Mouse (Mus musculus): Measurements from ENCODE around the gene Rpl38. TPM values are rescaled to one million over a fixed set of nuclear protein-coding genes. Genes with fewer than 3 reads are reported as not detected.

Gene Rpl38
- polyA plus RNA-seq, 2 experiments: 926 to 1,654 TPM

DNA sequence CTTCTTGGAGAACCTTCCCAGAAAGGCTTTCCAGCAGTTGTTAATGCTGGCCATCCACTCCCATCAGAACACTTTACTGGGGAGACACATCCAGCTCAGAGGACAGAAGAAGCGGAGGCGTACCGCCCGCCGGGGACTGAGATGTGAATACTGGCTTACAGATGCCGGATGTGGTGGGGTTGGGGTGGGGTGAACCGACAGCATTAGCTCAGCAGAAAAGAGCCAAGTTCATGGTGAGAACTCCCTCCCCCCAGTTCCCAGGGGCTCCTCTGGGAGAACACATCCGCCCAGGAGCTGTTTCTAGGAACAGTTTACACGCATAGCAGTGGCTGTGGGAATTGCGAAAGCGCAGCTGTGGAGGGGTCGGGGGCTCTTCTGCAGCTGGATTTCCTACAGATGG is 31.2 kb downstream of the Rpl38 start:
- Histone ChIP-seq H3K4me3 (ENCODE audit: insufficient read depth in 1 of 2, low read depth in 2 of 2, low read length in 2 of 2) (no peak overlapping the region), H3K4me2 (ENCODE audit: low read depth) (no peak overlapping the region)
- DNase-seq (ENCODE audit: low read depth in 3 of 3, low spot score in 3 of 3): no peak

DNA sequence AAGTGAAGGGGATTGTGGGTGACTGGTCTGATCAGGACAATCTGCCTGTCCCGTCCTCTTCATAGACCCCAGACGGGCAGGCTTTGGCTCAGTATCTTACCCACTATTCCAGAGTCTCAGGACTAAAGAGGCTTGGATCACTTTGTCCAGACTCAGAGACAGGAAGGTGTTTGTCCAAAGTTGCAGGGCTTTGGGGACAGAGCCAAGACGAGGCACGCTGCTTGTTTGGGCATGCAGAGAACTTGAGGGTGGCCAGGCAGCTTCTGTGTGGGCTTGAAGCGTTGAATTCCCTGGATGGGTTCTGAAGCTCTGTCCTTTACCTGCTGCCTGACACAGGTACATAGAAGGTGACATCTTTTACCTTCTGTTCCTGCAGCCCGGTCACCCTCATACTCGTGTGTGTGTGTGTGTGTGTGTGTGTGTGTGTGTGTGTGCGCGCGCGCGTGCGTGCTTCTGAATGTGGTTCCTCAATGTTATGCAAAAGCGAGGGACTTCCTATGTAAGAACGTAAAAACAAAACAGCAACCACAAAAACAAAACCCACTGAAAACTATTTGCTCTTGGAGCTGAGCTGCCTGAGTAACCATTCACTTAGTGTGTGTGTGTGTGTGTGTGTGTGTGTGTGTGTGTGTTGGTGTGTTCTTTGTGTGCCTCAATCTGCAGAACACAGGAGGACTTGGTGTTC is 34.1 kb downstream of the Rpl38 start:
- Histone ChIP-seq H3K36me3 (replicated peaks; ENCODE audit: control insufficient read depth, insufficient read depth, low read depth) (no peaks in the 10 kb centered on the region), H3K27ac (no peak overlapping the region), H3K9me3 (ENCODE audit: control insufficient read depth, low read length) (no peaks in the 10 kb centered on the region), H3K27me3 (ENCODE audit: control insufficient read depth, insufficient read depth, low read length) (no peaks in the 10 kb centered on the region), H3K4me3 (ENCODE audit: insufficient read depth in 1 of 2, low read depth in 2 of 2, low read length in 2 of 2) (no peak overlapping the region), H3K4me1 (replicated peaks; ENCODE audit: control insufficient read depth in 2 of 2, insufficient read depth in 2 of 2, low read length in 1 of 2) (no peaks in the 10 kb centered on the region), H3K9ac (replicated peaks) (no peak overlapping the region), H3K4me2 (ENCODE audit: low read depth) (no peak overlapping the region)
- no peak for TF ChIP-seq EP300 (IDR thresholded peaks at IDR 0.05; ENCODE audit: low read depth)
- TF ChIP-seq CTCF (IDR thresholded peaks at IDR 0.05; ENCODE audit: low read depth): no peak
- ATAC-seq (ENCODE audit: insufficient read depth) (no peak), DNase-seq (ENCODE audit: low read depth in 3 of 3, low spot score in 3 of 3) (no peak)
- 70% methylated on average over 15 of the region's 15 CpGs for WGBS (ENCODE audit: insufficient replicate concordance)

More for the DNA sequence above, 31.2 kb downstream of the Rpl38 start:
- 60% methylated on average over 12 of the region's 12 CpGs for WGBS (ENCODE audit: insufficient replicate concordance)
- no peak for ATAC-seq (ENCODE audit: insufficient read depth)
- H3K9me3 ChIP-seq (ENCODE audit: control insufficient read depth, low read length): no peaks in the 10 kb centered on the region
- no peak overlapping the region for H3K9ac ChIP-seq (replicated peaks)
- no peaks in the 10 kb centered on the region for H3K27me3 ChIP-seq (ENCODE audit: control insufficient read depth, insufficient read depth, low read length)
- no peak for TF ChIP-seq EP300 (IDR thresholded peaks at IDR 0.05; ENCODE audit: low read depth)
- TF ChIP-seq CTCF (IDR thresholded peaks at IDR 0.05; ENCODE audit: low read depth): no peak
- H3K4me1 ChIP-seq (replicated peaks; ENCODE audit: control insufficient read depth in 2 of 2, insufficient read depth in 2 of 2, low read length in 1 of 2): no peaks in the 10 kb centered on the region
- H3K36me3 ChIP-seq (replicated peaks; ENCODE audit: control insufficient read depth, insufficient read depth, low read depth): no peaks in the 10 kb centered on the region
- H3K27ac ChIP-seq: no peak overlapping the region

DNA sequence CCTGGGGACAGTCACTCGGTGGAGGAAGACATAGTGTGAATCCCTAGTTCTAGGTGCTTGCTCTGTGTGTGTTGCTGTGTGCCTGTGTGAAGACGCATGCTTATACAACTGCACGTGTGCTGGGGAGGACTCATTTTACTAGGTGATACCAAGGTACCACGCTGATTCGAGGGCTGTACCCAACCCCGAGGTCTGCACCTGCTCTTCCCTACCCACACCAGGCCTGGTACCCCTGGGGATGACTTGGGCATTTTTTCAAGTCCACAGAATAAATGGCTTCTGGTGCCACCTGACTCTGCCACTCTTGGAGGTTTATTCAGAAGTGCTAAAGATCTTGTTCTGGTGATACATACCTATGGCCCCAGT is 34.7 kb downstream of the Rpl38 start:
- DNase-seq (ENCODE audit: low read depth in 3 of 3, low spot score in 3 of 3) (no peak), ATAC-seq (ENCODE audit: insufficient read depth) (no peak)
- no peak overlapping the region for H3K4me3 ChIP-seq (ENCODE audit: insufficient read depth in 1 of 2, low read depth in 2 of 2, low read length in 2 of 2)
- TF ChIP-seq CTCF (IDR thresholded peaks at IDR 0.05; ENCODE audit: low read depth) (no peak), EP300 (IDR thresholded peaks at IDR 0.05; ENCODE audit: low read depth) (no peak)
- no peak overlapping the region for H3K27ac ChIP-seq
- H3K9ac ChIP-seq (replicated peaks): no peak overlapping the region
- WGBS (ENCODE audit: insufficient replicate concordance): 69% methylated on average over 6 of the region's 6 CpGs
- no peak overlapping the region for H3K4me2 ChIP-seq (ENCODE audit: low read depth)
- no peaks in the 10 kb centered on the region for H3K9me3 ChIP-seq (ENCODE audit: control insufficient read depth, low read length)
- no peaks in the 10 kb centered on the region for H3K4me1 ChIP-seq (replicated peaks; ENCODE audit: control insufficient read depth in 2 of 2, insufficient read depth in 2 of 2, low read length in 1 of 2)
- no peaks in the 10 kb centered on the region for H3K36me3 ChIP-seq (replicated peaks; ENCODE audit: control insufficient read depth, insufficient read depth, low read depth)
- H3K27me3 ChIP-seq (ENCODE audit: control insufficient read depth, insufficient read depth, low read length): no peaks in the 10 kb centered on the region

DNA sequence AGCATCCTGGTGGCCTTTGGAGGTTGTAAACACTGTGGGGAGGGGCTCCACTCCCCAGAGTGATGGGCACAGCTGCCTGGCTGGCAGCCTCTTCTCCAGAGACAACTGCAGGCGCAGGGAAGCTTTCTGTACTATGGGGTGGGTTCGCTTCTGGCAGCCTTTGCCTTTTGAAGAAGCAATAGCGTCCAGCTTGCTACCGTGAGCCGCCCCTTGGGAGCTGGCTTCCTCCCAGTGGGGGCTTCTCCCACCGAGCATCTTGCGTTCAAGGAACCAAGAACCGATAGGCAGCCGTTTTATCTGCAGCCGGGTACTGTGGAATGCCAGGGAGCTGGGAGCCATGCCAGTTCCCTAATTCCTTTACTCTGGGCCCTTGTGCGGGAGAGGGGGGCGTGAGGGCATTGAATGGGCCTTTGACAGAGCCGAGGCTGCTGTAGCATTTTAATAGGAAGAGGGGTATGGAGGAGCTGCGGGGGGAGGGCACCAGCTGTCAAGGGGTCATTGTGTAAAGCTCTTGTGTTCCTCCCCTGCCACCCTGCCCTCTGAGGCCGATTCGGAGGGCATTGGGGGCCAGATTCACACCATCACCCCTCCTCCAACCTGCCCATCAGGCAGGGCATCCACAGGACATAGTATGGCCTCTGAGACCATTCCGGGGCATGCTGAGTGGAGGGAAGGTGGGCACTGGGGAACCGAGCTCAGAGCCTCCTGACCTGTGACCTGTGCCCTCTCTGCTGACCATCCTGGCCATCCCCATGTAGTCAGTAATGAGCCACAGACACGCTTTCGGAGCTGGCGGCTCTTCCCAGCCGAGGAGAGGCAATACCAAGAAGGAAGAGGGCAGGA is 36.0 kb downstream of the Rpl38 start:
- no peak overlapping the region for H3K4me2 ChIP-seq (ENCODE audit: low read depth)
- TF ChIP-seq EP300 (IDR thresholded peaks at IDR 0.05; ENCODE audit: low read depth) (no peak), CTCF (IDR thresholded peaks at IDR 0.05; ENCODE audit: low read depth) (no peak)
- no peak for DNase-seq (ENCODE audit: low read depth in 3 of 3, low spot score in 3 of 3)
- no peaks in the 10 kb centered on the region for H3K27me3 ChIP-seq (ENCODE audit: control insufficient read depth, insufficient read depth, low read length)
- no peak overlapping the region for H3K27ac ChIP-seq
- H3K36me3 ChIP-seq (replicated peaks; ENCODE audit: control insufficient read depth, insufficient read depth, low read depth): no peaks in the 10 kb centered on the region
- WGBS (ENCODE audit: insufficient replicate concordance): 64% methylated on average over 22 of the region's 22 CpGs
- H3K4me3 ChIP-seq (ENCODE audit: insufficient read depth in 1 of 2, low read depth in 2 of 2, low read length in 2 of 2): no peak overlapping the region
- no peak overlapping the region for H3K9ac ChIP-seq (replicated peaks)
- H3K4me1 ChIP-seq (replicated peaks; ENCODE audit: control insufficient read depth in 2 of 2, insufficient read depth in 2 of 2, low read length in 1 of 2): no peaks in the 10 kb centered on the region
- no peak for ATAC-seq (ENCODE audit: insufficient read depth)
- H3K9me3 ChIP-seq (ENCODE audit: control insufficient read depth, low read length): no peaks in the 10 kb centered on the region

DNA sequence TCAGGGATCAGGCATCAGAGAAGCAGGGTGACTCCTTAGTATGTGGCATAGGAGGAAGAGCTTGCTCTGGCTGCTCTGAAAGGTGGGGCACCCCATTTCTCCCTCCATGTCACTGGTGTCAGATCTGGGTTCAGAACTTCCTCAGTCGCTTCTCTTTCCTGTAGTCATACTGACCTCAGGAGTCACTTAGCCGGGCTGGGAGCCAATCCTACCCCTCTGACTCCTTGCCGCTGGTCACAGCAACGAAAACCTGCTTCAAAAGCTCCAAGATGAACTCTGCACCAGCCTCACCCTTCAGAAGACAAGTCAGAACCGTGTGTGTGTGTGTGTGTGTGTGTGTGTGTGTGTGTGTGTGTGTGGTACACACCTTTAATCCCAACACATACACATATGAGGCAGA is 38.0 kb downstream of the Rpl38 start:
- Histone ChIP-seq H3K4me1 (replicated peaks; ENCODE audit: control insufficient read depth in 2 of 2, insufficient read depth in 2 of 2, low read length in 1 of 2) (no peaks in the 10 kb centered on the region), H3K9ac (replicated peaks) (no peak overlapping the region), H3K27ac (no peak overlapping the region), H3K4me3 (ENCODE audit: insufficient read depth in 1 of 2, low read depth in 2 of 2, low read length in 2 of 2) (no peak overlapping the region), H3K9me3 (ENCODE audit: control insufficient read depth, low read length) (no peaks in the 10 kb centered on the region), H3K27me3 (ENCODE audit: control insufficient read depth, insufficient read depth, low read length) (no peaks in the 10 kb centered on the region), H3K36me3 (replicated peaks; ENCODE audit: control insufficient read depth, insufficient read depth, low read depth) (no peaks in the 10 kb centered on the region), H3K4me2 (ENCODE audit: low read depth) (no peak overlapping the region)
- TF ChIP-seq EP300 (IDR thresholded peaks at IDR 0.05; ENCODE audit: low read depth): no peak
- TF ChIP-seq CTCF (IDR thresholded peaks at IDR 0.05; ENCODE audit: low read depth): no peak
- WGBS (ENCODE audit: insufficient replicate concordance): 56% methylated on average over 5 of the region's 5 CpGs
- ATAC-seq (ENCODE audit: insufficient read depth) (no peak), DNase-seq (ENCODE audit: low read depth in 3 of 3, low spot score in 3 of 3) (no peak)
